Mouse (Mus musculus): ENCODE data around the gene Usp20. TPM values are rescaled to one million over a fixed set of nuclear protein-coding genes. Genes with fewer than 3 reads are reported as not detected.

The Usp20 gene
- polyA plus RNA-seq, 1 experiment from 2014 or later: 4.7 TPM

- no peaks in the 10 kb centered on the region for H3K36me3 ChIP-seq
- H3K9me3 ChIP-seq (replicated peaks): no peaks in the 10 kb centered on the region
- H3K4me3 ChIP-seq (replicated peaks): no peak overlapping the region
- no peak overlapping the region for H3K9ac ChIP-seq
- ATAC-seq (ENCODE audit: low read depth) (no peak), DNase-seq (no peak)
- no peaks in the 10 kb centered on the region for H3K27me3 ChIP-seq
- no peak overlapping the region for H3K27ac ChIP-seq
- H3K4me1 ChIP-seq (replicated peaks): peaks cover 13% of the 10 kb centered on the region
- WGBS (ENCODE audit: insufficient replicate concordance): 67% methylated on average over 9 of the region's 9 CpGs
- no peak overlapping the region for H3K4me2 ChIP-seq
Observed at GRCm38 (mm10) chr2:30990221-30990620, 8.1 kb downstream of the Usp20 start.

GRCm38 (mm10) chr2:30994853-30995252 lies 12.8 kb downstream of the Usp20 start:
- ATAC-seq (ENCODE audit: low read depth) (no peak), DNase-seq (no peak)
- no peak overlapping the region for H3K4me3 ChIP-seq (replicated peaks)
- H3K36me3 ChIP-seq: no peaks in the 10 kb centered on the region
- 80% methylated on average over 4 of the region's 4 CpGs for WGBS (ENCODE audit: insufficient replicate concordance)
- H3K27me3 ChIP-seq: no peaks in the 10 kb centered on the region
- H3K9me3 ChIP-seq (replicated peaks): no peaks in the 10 kb centered on the region
- H3K27ac ChIP-seq: no peak overlapping the region
- H3K4me1 ChIP-seq (replicated peaks): no peaks in the 10 kb centered on the region
- no peak overlapping the region for H3K4me2 ChIP-seq
- H3K9ac ChIP-seq: no peak overlapping the region

- no peak for DNase-seq
- 76% methylated on average over 11 of the region's 11 CpGs for WGBS (ENCODE audit: insufficient replicate concordance)
- H3K27ac ChIP-seq: no peak overlapping the region
Observed at GRCm38 (mm10) chr2:30995432-30995996, 13.4 kb downstream of the Usp20 start.

DNA sequence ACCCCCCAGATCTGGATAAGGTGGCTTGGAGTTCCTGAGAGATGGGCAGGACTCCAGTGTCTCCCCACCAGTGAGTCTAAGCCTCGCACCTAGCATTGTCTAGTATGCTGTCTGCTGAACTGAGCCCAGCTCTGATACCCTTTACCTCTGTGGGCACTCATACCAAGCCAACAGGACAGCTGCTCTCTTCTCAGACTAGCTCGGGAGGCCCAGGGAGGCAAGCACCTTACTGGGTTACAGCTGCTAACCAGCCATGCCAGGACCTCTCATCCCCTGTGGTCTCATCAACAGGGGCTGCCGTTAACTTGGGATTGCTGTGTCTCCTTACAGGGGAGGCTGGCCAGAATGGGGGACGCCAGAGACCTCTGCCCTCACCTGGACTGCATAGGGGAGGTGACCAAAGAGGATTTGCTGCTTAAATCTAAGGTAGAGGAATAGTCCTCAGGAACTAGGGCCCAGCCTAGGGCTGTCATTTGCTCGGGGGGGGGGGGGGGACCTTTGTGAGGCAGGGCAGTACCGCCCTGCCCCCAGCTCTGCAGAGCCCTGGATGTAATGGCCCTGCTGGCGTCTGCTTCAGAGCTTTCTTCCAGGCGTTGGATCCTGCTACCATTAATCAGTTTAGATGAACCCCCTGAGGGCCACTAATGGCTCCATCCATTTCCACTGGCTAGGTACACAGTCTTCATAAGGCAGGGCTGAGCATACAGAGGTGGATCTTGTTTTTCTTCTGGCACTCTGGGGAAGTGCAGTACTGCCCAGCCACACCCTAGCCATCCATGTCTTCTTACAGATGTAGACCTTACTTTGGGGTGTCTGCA lies 16.6 kb downstream of the Usp20 start:
- ATAC-seq (ENCODE audit: low read depth): no peak

More at GRCm38 (mm10) chr2:30995432-30995996, 13.4 kb downstream of the Usp20 start:
- no peaks in the 10 kb centered on the region for H3K4me1 ChIP-seq (replicated peaks)
- H3K4me2 ChIP-seq: no peak overlapping the region
- 0 out of 2 replicates have a peak, but pooled peaks cover 5% of the 10 kb centered on the region for H3K36me3 ChIP-seq
- no peak for ATAC-seq (ENCODE audit: low read depth)
- H3K9ac ChIP-seq: no peak overlapping the region
- no peaks in the 10 kb centered on the region for H3K27me3 ChIP-seq
- no peaks in the 10 kb centered on the region for H3K9me3 ChIP-seq (replicated peaks)
- no peak overlapping the region for H3K4me3 ChIP-seq (replicated peaks)

GRCm38 (mm10) chr2:31002857-31003256 lies 20.8 kb downstream of the Usp20 start:
- Histone ChIP-seq H3K4me3 (replicated peaks) (no peak overlapping the region), H3K9ac (no peak overlapping the region), H3K4me2 (no peak overlapping the region), H3K9me3 (replicated peaks) (no peaks in the 10 kb centered on the region), H3K36me3 (peaks cover 19% of the 10 kb centered on the region), H3K4me1 (replicated peaks) (peaks cover 35% of the 10 kb centered on the region), H3K27ac (no peak overlapping the region), H3K27me3 (no peaks in the 10 kb centered on the region)
- WGBS (ENCODE audit: insufficient replicate concordance): 86% methylated on average over 10 of the region's 10 CpGs
- DNase-seq (no peak), ATAC-seq (ENCODE audit: low read depth) (no peak)

More for the DNA sequence above, 16.6 kb downstream of the Usp20 start:
- H3K36me3 ChIP-seq: peaks cover 12% of the 10 kb centered on the region; the same call in 1 of the 2 replicates
- no peak overlapping the region for H3K4me2 ChIP-seq
- H3K9ac ChIP-seq: no peak overlapping the region
- no peak overlapping the region for H3K4me3 ChIP-seq (replicated peaks)
- 65% methylated on average over 8 of the region's 8 CpGs for WGBS (ENCODE audit: insufficient replicate concordance)
- H3K27me3 ChIP-seq: no peaks in the 10 kb centered on the region
- no peak for DNase-seq
- no peaks in the 10 kb centered on the region for H3K4me1 ChIP-seq (replicated peaks)
- no peaks in the 10 kb centered on the region for H3K9me3 ChIP-seq (replicated peaks)
- H3K27ac ChIP-seq: no peak overlapping the region

DNA sequence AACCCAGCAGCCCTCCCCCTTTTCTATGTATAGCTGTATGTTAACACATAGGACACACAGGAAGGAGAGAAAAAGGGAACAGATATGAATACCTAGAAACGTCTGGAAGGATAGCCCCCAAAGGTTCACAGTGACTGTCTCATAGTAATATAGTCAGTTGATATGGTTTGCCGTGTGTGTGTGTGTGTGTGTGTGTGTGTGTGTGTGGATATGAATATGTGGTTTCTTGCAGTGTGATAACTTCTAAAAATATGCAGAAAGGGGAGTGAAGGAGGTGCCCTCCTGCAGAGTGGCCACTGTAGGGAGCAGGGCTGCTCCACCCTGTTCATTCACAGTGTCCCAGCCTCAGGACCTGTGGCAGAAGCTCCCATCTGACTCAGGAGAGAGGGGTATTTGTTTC lies 23.4 kb downstream of the Usp20 start:
- no peaks in the 10 kb centered on the region for H3K27me3 ChIP-seq
- 17% methylated on average over 2 of the region's 2 CpGs for WGBS (ENCODE audit: insufficient replicate concordance)
- H3K36me3 ChIP-seq: peaks cover 14% of the 10 kb centered on the region
- peak overlapping the region; percentile 70 for H3K9ac ChIP-seq
- ATAC-seq (ENCODE audit: low read depth) (peak; percentile 72), DNase-seq (no peak)
- no peaks in the 10 kb centered on the region for H3K9me3 ChIP-seq (replicated peaks)
- peak overlapping the region; percentile 49 for H3K4me3 ChIP-seq (replicated peaks)
- H3K27ac ChIP-seq: peak overlapping the region; percentile 91
- peak overlapping the region; percentile 68 for H3K4me2 ChIP-seq
- peaks cover 40% of the 10 kb centered on the region for H3K4me1 ChIP-seq (replicated peaks)

- DNase-seq: peak; percentile 82
- Histone ChIP-seq H3K9ac (peak overlapping the region; percentile 70), H3K36me3 (peaks cover 19% of the 10 kb centered on the region), H3K4me2 (peak overlapping the region; percentile 68), H3K4me1 (replicated peaks) (peaks cover 40% of the 10 kb centered on the region), H3K9me3 (replicated peaks) (no peaks in the 10 kb centered on the region), H3K27ac (peak overlapping the region; percentile 91), H3K27me3 (no peaks in the 10 kb centered on the region), H3K4me3 (replicated peaks) (peak overlapping the region; percentile 49)
- peak; percentile 92 for ATAC-seq (ENCODE audit: low read depth)
- WGBS (ENCODE audit: insufficient replicate concordance): 16% methylated on average over 5 of the region's 5 CpGs
Observed at GRCm38 (mm10) chr2:31006434-31006833, 24.4 kb downstream of the Usp20 start.

DNA sequence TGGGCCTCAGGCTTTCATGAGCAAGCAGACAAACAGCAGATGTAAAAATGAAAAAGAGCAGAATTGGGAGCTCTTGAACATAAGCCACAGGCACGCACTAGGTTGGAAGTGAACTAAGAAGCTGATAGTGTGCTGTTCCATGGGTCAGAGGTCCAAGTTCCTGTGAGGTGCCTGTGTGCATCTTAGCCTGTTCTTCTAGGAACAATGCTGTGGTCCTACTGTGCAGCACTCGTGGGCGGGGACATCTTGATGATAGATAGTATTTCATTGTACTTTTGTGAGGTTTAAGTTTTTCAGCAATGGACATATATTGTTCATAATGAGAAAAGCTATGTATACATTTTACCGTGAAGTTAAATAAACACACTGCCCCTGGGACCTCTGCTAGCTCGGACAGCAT lies 25.1 kb downstream of the Usp20 start:
- Histone ChIP-seq H3K9ac (peak overlapping the region; percentile 70; the same call in 1 of the 2 replicates), H3K27me3 (no peaks in the 10 kb centered on the region), H3K9me3 (replicated peaks) (no peaks in the 10 kb centered on the region), H3K4me3 (replicated peaks) (no peak overlapping the region), H3K27ac (peak overlapping the region; percentile 91), H3K4me1 (replicated peaks) (peaks cover 40% of the 10 kb centered on the region), H3K4me2 (peak overlapping the region; percentile 68), H3K36me3 (peaks cover 23% of the 10 kb centered on the region)
- no peak for ATAC-seq (ENCODE audit: low read depth)
- WGBS (ENCODE audit: insufficient replicate concordance): 64% methylated on average over 5 of the region's 5 CpGs
- no peak for DNase-seq

GRCm38 (mm10) chr2:31013371-31014120 lies 31.5 kb downstream of the Usp20 start:
- DNase-seq (no peak), ATAC-seq (ENCODE audit: low read depth) (no peak)
- no peak overlapping the region for H3K9ac ChIP-seq
- H3K4me2 ChIP-seq: no peak overlapping the region
- H3K9me3 ChIP-seq (replicated peaks): no peaks in the 10 kb centered on the region
- no peak overlapping the region for H3K4me3 ChIP-seq (replicated peaks)
- H3K27me3 ChIP-seq: no peaks in the 10 kb centered on the region
- no peaks in the 10 kb centered on the region for H3K4me1 ChIP-seq (replicated peaks)
- H3K36me3 ChIP-seq: peaks cover 26% of the 10 kb centered on the region
- no peak overlapping the region for H3K27ac ChIP-seq
- WGBS (ENCODE audit: insufficient replicate concordance): 68% methylated on average over 14 of the region's 14 CpGs

DNA sequence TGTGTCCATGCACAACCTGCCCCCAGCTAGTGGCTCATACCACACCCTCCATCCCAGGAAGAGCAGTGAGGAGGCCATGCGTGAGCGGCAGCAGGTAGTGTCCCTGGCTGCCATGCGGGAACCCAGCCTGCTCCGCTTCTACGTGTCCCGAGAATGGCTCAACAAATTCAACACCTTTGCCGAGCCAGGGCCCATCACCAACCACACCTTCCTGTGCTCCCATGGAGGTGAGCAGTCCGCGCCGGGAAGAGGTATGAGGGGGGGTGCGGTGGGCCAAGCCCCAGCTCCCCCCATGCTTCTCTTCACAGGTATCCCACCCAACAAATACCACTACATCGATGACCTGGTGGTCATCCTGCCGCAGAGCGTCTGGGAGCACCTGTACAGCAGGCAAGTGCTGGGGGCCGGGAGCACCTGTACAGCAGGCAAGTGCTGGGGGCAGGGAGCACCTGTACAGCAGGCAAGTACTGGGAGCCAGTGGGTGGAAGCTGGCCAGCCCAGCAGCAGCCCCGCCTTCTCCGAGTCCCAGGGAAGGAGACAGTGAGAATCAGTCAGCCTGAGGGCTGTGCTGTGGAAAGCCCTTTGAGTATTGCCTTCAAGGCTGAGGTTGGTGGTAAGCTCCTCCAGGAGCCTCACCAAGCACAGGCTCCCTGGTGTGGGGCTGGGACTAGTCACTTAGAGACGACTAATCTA lies 35.7 kb downstream of the Usp20 start:
- peaks cover 7% of the 10 kb centered on the region; the same call in 1 of the 2 replicates for H3K4me1 ChIP-seq (replicated peaks)
- H3K27ac ChIP-seq: no peak overlapping the region
- no peak overlapping the region for H3K9ac ChIP-seq
- no peak for ATAC-seq (ENCODE audit: low read depth)
- H3K27me3 ChIP-seq: no peaks in the 10 kb centered on the region
- peaks cover 30% of the 10 kb centered on the region for H3K36me3 ChIP-seq
- no peak overlapping the region for H3K4me3 ChIP-seq (replicated peaks)
- no peak for DNase-seq
- 85% methylated on average over 18 of the region's 18 CpGs for WGBS (ENCODE audit: insufficient replicate concordance)
- H3K9me3 ChIP-seq (replicated peaks): no peaks in the 10 kb centered on the region
- no peak overlapping the region for H3K4me2 ChIP-seq

- WGBS (ENCODE audit: insufficient replicate concordance): 67% methylated on average over 8 of the region's 8 CpGs
- H3K36me3 ChIP-seq: peaks cover 30% of the 10 kb centered on the region
Observed at GRCm38 (mm10) chr2:31018519-31018918, 36.4 kb downstream of the Usp20 start.

More at GRCm38 (mm10) chr2:31018519-31018918, 36.4 kb downstream of the Usp20 start:
- DNase-seq (no peak), ATAC-seq (ENCODE audit: low read depth) (no peak)
- no peak overlapping the region for H3K4me2 ChIP-seq
- no peaks in the 10 kb centered on the region for H3K9me3 ChIP-seq (replicated peaks)
- no peak overlapping the region for H3K4me3 ChIP-seq (replicated peaks)
- no peak overlapping the region for H3K27ac ChIP-seq
- H3K4me1 ChIP-seq (replicated peaks): peaks cover 7% of the 10 kb centered on the region; the same call in 1 of the 2 replicates
- no peaks in the 10 kb centered on the region for H3K27me3 ChIP-seq
- H3K9ac ChIP-seq: no peak overlapping the region

Measured in liver, embryonic 13.5 days (tissue).